Mouse (Mus musculus) gastrocnemius, postnatal 25 days (tissue): ENCODE measurements around the gene Olfr658. TPM values are rescaled to one million over a fixed set of nuclear protein-coding genes. Genes with fewer than 3 reads are reported as not detected.

ENCODE experiments used
- DNase-seq: peaks from one replicate; pipeline ENCODE4 v3.0.0; 2022
- long read RNA-seq, 2 experiments: library from polyadenylated mRNA; stranded (forward); transcript quantifications; one replicate each; pipeline ENCODE4 v2.0.0; 2021
- total RNA-seq, 2 experiments: library from RNA; stranded (reverse); gene quantifications; 1 replicate in 1 of 2; 2 replicates in 1 of 2; pipeline ENCODE4 v1.2.3; 2021

Olfr658 gene
- not detected for total RNA-seq
- long read RNA-seq, experiment 1 = 0 reads
- long read RNA-seq, experiment 2 = 0 reads

DNA sequence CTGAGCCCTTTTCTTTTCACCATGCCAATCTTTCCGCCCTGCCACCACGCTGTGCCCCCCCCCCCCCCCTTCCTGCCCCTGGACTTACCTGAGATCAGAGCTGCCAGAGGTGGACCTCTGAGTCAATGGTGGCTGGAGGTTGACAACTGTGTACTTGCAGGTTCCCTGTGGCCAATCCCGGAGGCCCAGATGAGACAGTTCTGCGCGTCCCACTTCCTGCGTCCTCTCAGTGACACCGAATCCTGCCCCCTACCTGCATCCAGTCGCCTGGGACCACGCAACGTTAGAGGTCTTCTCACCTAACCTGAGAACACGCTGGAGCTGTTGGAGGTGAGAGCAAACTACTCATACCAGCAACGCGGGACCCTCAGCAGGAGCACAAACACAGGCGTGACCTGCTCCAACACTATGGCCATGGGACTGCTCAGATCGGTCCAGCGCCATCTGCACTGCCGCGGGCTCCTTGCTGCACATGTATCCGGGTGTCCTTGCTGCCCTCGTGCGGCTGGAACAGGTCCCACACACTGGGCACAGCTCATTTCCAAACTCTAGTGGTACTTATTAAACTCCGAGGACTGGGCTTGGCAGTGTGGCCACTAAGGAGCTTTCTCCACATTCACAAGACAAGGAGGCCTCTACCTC is at the start of gene Olfr658:
TSS of gene Olfr658 (minus strand) at position 465 of the 642 bp plus-strand sequence.
- no peak for DNase-seq

DNA sequence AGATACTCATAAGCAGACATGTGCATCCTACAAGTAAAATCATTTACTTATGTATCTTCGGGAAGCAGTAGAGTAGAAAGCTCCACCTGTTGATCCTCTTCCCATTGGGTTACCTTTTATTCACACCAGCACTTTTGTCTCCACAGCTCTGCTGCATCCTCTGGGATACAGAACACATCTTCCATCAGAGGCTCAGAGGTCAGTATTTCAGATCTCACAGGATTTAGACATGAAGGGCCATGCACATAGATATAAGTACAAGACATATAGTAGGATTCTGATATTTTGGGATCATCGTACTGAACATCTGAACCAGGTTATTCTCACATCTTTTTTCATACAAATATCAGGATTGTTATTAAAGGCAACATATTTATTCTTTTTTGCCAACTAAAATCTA is 39.1 kb upstream of the Olfr658 start, which contains the start of gene Olfr661:
TSS of gene Olfr661 (plus strand) at position 301 of the 400 bp plus-strand sequence.
- no peak for DNase-seq

DNA sequence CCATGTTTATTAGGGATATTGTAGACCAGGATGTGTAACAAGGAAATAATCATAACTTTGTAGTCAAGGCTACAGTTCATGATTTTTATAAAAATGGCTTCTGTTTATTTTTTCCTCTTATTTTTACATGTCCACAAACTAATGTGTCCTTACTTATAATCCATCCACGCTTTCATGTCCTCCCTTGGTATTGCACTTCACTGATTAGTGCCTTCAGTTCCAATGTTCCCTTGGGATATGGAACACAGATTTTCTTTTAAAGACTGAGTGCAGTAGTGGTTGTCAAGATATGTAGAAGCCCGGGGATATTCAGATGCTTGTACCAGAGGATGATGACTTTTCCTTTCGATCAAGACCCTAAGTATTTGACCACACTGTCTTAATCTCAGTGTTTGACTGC is 19.3 kb upstream of the Olfr658 start, which contains the start of gene Olfr659:
TSS of gene Olfr659 (plus strand) at position 301 of the 400 bp plus-strand sequence.
- no peak for DNase-seq

DNA sequence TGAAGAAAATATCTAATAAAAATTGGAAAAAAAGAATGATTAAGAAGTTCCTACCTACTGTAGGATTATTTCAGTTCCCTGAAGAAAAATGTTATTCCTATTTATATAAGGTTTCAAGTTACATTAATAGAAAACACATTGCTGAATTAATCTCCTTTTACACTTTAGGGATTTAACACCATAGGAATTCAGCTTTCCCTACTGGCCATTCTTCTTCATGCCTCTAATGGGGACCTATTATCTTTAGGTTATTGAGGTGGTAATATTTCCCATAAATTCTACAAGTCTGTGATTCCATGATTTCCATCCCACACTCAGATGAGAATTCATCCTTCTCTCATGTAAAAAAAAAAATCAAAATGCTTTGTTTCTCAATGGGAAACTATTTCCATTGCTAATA is 22.6 kb downstream of the Olfr658 start, which contains the start of gene Olfr657:
TSS of gene Olfr657 (plus strand) at position 301 of the 400 bp plus-strand sequence.
- no peak for DNase-seq

DNA sequence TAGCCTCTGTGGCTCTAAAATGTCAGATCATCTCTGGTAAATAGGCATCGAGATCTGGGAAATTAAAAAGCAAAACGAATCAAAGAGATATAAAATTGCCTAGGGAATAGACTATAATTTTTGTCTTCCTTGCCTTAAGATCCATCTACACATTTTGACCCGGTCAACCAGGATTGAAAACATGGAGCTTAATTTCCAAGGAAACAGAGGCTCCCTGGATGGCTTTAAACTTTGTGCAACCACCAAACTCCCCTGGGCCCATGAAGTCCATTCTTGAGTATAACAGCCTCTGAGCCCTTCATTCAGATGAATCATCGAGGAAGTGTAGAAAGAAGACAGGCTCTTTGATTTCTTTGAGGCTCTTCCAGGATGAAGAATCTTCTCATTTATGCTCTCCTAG is 33.5 kb downstream of the Olfr658 start, which contains the start of gene Olfr656:
TSS of gene Olfr656 (plus strand) at position 301 of the 400 bp plus-strand sequence.
- no peak for DNase-seq

DNA sequence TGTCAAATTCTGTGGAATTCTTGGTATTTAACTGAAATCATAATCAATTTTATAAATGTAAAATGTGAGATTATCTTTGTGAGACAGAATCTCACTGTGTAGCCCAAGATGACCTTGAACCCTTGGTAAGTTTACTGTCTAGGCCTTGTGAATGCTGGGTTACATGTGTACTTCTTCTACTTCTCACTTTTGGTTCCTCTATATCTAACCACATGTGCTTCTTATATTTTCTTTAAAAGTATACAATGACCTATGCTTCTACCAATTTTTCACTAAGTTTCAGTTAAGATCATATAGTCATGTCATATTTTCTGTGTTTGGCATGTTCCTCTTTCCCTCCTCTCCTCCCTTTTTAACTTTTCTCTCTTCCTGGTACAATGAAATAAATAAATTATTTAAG is 42.4 kb downstream of the Olfr658 start:
- DNase-seq = no peak

DNA sequence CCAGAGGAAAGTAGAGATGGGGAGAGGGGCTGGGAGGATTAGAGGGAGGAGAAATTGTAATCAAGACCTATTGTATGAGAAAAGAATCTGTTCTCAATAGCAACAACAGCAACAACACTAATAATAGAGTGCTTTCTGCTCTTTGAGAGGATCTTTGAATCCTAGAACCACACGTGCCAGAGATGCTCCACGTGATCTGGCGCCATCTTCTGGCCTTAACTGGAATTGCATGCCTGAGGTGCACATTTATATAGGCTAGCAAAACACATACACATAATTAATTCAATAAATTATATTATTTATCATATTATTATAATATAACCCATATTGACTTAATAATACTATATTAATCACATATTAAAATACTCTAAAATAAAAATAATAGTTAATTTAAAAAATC is 43.9 kb downstream of the Olfr658 start:
- no peak for DNase-seq

DNA sequence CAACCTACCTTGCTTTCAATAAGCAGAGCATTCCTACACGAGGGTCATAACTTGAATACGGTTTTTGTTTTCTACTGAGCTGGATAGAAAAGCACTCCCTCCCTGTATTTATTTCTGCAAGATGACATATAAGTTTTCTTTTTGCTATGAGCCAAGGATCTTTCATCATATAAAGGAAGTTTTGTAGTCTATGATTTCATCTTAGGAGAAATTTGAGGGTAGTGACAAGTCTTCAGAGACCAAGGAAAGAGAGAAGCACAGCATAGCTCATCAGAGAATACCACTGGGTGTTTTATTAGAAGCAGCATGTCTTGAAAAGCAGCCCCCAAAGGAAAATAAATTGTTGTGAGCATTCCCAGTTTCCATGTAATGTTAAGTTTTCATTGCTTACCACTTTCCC is 45.4 kb downstream of the Olfr658 start, which contains the start of gene Olfr655:
TSS of gene Olfr655 (minus strand) at position 101 of the 400 bp plus-strand sequence.
- DNase-seq = no peak

Other genes with a start within 250 kb of the Olfr658 start
- not detected for gene Trim30c, start 246.5 kb downstream of the Olfr658 start, total RNA-seq
- 1 to 10 TPM; 1.2 to 1.4 TPM for gene Trim30a, start 182.1 kb downstream of the Olfr658 start, total RNA-seq
- under 1 TPM; 0.49 to 0.54 TPM for gene Trim30d, start 139.5 kb downstream of the Olfr658 start, total RNA-seq
- not detected for gene Olfr651, start 97.2 kb downstream of the Olfr658 start, total RNA-seq
- gene Olfr652, start 86.4 kb downstream of the Olfr658 start, total RNA-seq = not detected
- gene Olfr653, start 70.0 kb downstream of the Olfr658 start, total RNA-seq = not detected
- not detected for gene Olfr654, start 60.3 kb downstream of the Olfr658 start, total RNA-seq
- not detected for gene Olfr655, start 45.5 kb downstream of the Olfr658 start, total RNA-seq
- not detected for gene Olfr656, start 33.4 kb downstream of the Olfr658 start, total RNA-seq
- not detected for gene Olfr657, start 22.5 kb downstream of the Olfr658 start, total RNA-seq
- gene Olfr659, start 19.4 kb upstream of the Olfr658 start, total RNA-seq = not detected
- not detected for gene Olfr661, start 39.2 kb upstream of the Olfr658 start, total RNA-seq
- not detected for gene Usp17le, start 130.2 kb upstream of the Olfr658 start, total RNA-seq
- gene Usp17lb, start 195.3 kb upstream of the Olfr658 start, total RNA-seq = not detected
- gene Usp17la, start 209.7 kb upstream of the Olfr658 start, total RNA-seq = not detected
- gene Olfr665, start 230.7 kb upstream of the Olfr658 start, total RNA-seq = not detected
- gene Olfr666, start 248.6 kb upstream of the Olfr658 start, total RNA-seq = not detected